Mouse (Mus musculus) heart, adult 2 months (tissue): ENCODE data around the gene Odf4.

Source experiments
- CTCF ChIP-seq: fragments of 200-600 bp; IDR thresholded peaks from 2 replicates; pipeline ENCODE4 v1.8.1; 2022; ENCODE audit warnings: antibody characterized with exemption, mild to moderate bottlenecking, moderate library complexity
- EP300 ChIP-seq: fragments of 200-500 bp; IDR thresholded peaks from 2 replicates; pipeline ENCODE4 v1.6.1; 2011; ENCODE audit warnings: low read depth, low read length, control low read depth; ENCODE audit not compliant: insufficient read depth

- TF ChIP-seq CTCF (no peak), EP300 (no peak)
These were observed 24.9 kb downstream of the Odf4 start for GRCm38 (mm10) chr11:68902047-68902364.
